Mouse (Mus musculus): ENCODE measurements around the gene Helz.

- TF ChIP-seq CTCF (IDR thresholded peaks at IDR 0.05; ENCODE audit: borderline replicate concordance, extremely low read depth, insufficient read depth, insufficient read length) (no peak), POLR2A (IDR thresholded peaks at IDR 0.05; ENCODE audit: borderline replicate concordance, extremely low read depth, insufficient read depth, insufficient read length, poor library complexity, severe bottlenecking) (no peak)
Measured at GRCm38 (mm10) chr11:107574811-107575705, 27.3 kb downstream of the Helz start.

Measured in brain, embryonic 14.5 days (tissue).